Mouse (Mus musculus): ENCODE data around the gene Rap2c.

The Rap2c gene

DNA sequence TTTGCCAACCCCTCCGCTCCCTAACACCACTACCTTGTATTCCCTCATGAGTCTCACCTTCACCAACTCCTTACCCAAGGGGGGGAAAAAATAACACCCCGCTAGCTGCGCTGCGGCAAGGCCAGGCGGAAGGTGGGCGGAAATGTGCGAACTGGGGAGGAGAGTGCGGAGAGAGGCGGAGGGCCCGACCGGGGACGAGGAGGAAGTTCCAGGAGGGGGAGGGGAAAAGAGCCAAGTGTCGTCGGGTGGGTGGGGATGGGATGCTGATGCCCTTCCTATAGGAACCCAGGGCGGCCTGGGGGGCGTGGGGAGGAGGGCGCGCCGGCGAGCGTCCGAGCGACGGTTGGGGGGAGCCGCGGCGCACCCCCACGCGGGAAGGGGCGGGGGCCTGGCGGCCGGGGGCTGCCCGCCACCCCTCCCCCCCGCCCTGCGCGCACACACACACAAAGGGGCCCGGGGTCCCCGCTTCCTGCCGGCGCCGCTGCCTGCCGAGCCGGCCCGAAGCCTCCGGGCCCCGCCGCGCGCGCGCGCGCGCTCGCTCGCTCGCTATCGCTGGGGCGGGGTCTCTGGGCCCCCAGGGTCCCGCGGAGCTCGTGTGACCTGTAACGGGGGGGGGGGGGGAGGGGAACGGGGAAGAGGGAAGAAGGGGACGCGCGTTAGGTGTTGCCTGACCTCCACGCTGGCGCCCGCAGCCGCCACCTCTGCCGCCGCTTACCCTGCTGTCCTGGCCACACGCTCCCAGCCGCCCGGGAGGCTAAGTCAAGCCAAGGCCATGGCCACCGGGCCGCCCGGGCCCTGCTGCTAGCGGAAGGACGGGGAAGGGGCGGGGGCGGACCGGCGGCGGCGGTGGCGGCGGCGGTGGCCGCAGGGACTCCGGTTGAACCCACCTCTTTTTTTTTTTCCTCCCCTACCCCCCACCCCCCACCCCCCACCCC lies at the start of gene Rap2c:
TSS of gene Rap2c (minus strand) at position 168 of the 935 bp plus-strand sequence.
- no peak for DNase-seq (ENCODE audit: low read depth, low spot score)

DNA sequence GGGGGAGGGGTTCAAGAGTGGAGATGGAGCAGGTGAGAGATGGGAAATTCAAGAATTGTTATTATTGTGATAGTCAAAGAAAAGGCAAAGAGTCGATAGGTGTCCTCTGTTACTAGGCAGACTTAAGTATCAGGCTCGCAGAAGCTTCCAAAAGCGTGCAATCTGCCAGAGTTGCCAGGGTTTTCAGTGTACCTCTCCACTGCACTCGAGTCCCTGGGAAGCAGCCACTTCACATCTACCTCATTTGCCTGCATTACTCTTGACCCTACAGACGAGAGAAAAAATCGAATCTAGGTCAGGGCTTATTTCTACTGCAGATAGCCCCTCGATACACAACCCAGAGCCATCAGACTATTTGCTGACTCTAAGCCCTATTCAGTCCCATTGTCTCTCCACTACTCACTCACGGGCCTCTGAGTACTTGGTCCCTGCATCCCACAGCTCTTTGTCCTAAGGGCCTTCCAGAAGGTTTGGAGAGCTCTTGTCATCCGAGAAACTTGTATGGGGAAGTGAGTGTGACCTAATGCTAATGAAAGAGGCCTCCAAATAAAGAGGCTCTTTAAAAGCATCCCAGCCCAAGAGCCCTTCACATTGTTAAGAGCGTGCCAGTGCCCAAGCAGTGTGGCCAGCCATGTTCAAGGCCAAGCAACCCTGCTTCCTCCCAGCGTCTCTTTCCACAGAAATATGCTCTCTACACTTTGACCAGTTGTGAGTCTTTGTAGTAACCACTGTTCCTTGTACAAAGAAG lies 48.9 kb upstream of the Rap2c start:
- DNase-seq (ENCODE audit: low read depth, low spot score) = no peak

DNA sequence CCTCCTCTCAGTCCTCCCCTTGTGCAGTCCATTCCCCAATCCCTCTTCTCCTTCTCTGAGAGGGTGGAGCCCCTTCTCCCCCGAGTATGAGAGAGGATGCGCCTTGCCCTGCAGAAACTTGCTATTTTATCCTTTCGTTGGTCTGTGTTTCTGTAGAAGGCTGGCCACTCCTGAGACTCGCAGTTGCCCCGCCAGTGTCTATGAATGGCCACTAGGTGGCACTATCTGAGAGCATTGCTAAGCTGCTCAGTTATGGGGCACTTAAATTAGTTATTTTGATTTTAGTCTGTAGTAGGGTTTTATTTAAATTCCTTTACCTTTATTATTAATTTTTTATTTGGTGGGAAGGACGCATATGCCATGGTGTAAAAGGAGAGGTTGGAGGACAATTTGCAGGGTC lies 48.0 kb upstream of the Rap2c start:
- DNase-seq (ENCODE audit: low read depth, low spot score) = peak; percentile 6

DNA sequence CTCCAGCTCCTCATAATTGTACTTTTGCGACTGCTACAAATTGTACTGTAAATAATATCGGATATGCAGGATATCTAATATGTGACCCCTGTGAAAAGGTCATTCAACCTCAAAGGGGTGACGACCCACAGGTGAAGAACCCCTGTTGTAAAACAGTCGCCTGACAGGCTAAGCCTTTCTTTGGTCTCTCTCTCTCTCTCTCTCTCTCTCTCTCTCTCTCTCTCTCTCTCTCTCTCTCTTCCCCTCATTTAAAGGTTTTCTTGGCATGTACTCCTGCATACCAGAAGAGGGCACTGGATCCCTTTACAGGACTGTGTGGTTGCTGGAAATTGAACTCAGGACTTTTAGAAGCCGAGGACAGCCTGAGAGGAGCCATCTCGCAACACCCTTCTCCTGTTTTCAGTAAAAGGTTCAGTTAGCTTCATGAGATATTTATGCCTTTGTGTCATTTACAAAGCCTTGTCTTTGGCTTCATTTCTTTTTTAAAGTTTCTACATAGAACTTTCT lies 47.4 kb upstream of the Rap2c start:
- no peak for DNase-seq (ENCODE audit: low read depth, low spot score)

DNA sequence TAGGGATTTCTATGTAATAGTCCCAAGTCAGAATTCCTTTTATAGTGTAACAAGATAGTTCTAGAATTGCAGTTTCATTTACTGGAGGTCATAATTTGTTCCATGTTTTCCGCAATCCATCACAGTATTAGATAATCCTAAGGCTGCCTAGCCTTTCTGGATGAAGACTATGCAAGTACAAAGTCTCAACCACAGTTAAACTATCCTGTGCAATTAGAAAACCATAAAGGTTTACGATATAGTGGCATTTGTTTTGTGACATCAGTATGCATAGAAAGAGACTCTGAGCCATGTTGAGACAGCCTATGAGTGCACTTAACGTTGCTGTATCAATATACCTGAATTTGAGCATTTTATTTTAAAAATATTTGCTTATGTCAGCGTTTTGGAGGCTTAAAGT lies 42.4 kb upstream of the Rap2c start:
- DNase-seq (ENCODE audit: low read depth, low spot score) = no peak

DNA sequence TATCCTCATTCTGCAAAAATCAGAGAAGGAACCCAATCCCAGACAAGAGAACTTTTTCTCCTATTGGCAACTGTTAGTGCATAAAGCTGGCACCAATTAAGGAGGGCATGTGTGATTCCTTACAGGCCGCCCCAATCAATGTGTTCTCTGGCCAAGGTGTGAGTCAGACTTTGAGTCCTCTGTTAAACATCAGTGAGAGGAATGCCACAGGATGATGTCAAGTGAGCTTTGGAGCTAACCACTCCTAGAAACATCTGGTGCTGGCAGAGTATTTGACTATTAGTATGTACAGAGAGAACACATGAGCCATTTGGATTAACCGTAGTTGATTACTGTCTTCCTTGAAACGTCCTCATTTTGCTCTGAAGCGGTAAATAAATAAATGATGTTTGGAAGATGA lies 40.9 kb upstream of the Rap2c start:
- no peak for DNase-seq (ENCODE audit: low read depth, low spot score)

DNA sequence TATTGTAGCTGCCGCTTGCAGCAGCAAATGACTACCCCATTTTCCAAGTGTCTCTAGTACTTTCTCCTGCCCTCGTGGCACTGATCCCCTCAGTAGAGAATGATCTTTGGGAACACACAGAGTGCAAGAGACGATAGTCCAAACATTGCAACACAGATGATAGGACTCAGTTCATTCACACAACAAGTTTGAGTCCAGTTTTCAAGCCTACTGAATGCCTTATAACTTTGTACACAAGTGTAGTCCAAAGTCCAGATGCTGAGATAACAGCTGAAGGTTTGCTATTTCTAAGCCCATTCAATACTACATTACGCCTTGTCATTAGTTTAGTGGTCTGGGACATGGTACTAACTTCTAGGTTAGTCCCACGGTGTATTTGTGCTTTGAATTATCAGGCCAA lies 40.5 kb upstream of the Rap2c start:
- no peak for DNase-seq (ENCODE audit: low read depth, low spot score)

DNA sequence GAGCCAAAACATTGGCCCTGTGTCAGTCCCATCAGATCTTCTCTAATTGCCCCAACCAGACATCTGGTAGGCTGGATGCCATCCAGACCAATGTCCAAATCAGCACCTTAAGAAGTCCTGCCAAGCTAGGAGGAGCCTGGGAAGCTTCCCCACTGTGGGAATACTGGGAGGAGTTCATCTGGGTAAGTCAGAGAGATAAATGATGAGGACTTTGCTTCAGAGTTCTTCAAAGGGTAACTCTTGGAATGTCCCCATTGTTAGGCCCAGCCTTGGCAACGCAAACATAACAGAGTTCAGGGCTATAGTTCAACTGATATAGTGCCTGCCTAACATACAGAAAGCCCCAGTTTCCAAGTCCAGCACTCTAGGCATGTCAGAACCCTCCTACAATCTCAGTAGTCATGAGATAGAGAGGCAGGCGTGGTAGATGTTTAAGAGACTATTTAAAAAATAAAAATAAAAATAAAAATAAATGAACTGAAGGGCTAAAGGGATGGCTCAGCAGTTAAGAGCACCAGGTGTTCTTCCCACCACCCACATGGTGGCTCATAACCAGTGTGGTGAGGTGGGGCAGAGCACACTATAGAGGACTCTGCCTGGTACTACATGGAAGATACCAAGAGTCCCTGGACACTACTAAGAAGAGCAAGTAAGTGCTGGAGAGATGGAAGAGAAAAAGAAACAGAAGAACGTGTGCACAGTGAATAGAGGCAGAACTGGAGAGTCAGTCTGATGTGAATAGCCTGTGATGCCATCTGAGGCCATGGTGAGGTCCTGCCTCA lies 34.1 kb upstream of the Rap2c start:
- no peak for DNase-seq (ENCODE audit: low read depth, low spot score)

DNA sequence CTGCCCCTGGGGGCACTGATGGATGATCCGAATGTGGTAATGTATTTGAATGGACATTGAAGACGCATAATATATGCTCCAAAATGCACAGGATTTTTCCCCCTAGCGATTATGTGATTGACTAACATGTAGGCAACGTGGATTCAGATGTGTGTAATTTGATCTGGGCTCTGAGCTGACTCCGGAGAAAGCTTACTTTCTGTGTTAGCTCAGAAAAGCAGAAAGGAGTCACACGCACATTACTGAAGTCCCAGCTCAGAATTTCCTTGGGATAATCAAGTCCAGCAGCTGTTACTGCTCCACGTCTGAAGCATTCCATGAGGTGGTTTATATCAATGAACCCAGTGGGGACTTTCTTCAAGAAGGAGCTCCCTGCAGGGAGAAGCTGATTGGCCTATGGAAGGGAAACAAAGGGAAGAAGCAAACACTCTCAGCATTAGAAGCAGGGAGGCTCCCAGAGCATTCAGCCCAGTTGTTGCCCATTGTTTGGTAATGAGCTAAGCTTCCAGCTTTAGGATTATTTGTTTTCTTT lies 17.9 kb upstream of the Rap2c start:
- no peak for DNase-seq (ENCODE audit: low read depth, low spot score)

DNA sequence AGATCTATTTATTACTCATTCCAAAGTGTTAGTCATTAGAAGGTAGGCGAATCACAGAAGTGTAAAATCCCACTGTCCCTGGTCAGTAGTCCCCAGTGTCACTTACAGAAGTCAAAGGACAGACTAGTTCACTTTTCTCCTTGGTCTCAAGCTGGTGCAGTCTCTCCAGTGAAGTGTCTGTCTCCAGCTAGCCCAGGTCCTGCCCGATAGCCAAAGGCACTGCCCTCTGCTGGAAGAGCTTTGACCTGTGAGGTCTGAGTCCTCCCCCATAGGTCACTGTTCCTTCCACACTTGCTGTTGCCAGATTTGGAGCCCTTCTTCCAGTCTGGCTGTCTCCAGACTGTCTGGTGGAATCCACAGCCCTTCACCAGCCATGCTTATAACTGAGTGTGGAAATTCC lies 2.1 kb upstream of the Rap2c start:
- no peak for DNase-seq (ENCODE audit: low read depth, low spot score)

DNA sequence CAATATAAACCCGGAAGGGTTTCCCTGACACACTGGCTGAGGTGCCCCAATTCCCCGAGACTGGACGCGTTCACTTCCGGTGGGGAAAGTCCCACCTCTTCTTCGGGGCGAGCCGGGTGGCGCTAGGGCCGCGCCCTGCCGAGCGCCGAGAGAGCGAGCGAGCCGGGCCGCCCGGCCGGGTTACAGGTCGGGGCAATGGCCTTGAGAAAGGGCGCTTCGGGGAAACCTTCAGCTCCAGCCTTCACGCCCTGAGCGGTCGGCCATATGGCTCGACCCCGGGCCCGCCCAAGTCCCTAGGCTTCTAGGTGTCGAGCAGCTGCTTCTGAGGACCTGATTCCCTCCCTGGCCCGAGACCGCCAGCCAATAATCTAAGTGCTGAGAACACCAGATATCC lies 965 bp upstream of the Rap2c start:
- DNase-seq (ENCODE audit: low read depth, low spot score) = peak; percentile 60

DNA sequence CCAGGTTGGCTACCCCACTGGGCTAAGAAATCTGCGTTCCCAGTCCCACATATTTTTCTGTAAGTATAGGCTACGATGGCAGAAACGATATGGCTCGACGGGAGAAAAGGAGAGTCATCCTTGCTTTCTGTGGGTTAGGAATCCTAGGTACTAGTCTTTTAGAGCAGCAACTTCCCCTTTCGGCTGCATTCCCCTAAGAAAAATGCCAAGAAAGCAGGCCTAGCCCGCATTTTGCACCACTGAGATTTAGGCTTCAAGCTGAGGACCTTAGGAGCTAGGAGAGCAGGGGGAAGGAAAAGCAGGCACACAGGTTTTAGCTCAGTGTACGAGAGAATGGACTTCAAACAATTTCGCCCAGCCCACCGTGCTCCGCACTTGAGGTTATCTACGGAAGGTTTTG lies 892 bp downstream of the Rap2c start:
- no peak for DNase-seq (ENCODE audit: low read depth, low spot score)

DNA sequence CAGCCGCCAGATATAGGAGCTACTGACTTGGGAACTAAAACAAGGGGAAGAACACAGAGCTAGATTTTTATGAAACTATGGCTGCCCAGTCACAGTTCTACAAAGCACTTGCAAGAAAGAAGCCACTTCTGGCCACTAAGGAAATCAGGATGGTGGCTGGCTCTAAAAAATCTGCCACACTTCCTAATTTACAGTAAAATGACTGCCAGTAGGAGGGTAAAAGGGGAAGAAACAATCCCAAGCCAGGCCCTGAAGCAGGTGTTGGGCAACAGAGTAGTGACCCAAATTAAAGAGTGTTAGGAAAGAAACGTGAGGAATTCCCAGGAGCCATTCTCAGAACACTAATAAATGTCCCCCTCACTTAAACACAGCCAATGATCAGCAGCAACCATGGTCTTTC lies 5.5 kb downstream of the Rap2c start:
- no peak for DNase-seq (ENCODE audit: low read depth, low spot score)

DNA sequence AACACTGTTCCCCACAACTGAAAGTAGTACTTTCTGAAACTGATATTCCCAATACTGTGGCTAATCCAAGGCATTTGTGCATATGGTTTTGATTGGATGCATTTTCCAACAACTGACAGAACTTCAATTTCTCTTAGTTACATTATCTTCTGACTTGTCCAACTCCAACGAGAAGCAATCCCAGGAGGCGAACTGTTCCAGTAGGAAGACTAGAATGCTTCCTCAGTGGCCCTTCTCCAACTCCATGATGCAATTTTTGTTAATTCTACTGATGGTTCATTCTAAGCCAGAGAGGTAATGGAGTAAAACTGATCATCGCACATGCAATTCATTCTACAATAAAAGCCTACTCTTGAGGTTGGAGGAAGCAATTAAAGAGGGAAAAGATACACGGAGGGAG lies 7.5 kb downstream of the Rap2c start:
- DNase-seq (ENCODE audit: low read depth, low spot score) = no peak

DNA sequence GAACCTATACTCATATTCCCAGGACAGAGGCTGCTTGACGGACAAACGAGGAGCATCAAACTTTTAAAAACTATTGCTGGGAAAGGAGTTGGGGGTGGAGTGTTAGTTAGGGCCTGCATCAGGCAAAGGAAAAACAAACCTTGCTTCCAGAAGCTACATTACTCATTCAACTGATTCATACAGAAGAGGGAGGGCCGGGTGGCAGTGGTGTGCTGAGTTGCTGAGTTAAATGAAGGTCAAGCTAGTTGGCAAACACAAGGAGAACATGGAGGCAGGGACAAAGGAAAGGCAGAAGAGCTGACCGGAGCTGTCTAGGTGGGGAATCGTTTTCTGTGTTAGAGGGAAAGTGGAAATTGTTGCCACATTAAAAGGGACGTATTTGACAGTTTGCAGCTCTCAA lies 17.0 kb downstream of the Rap2c start:
- no peak for DNase-seq (ENCODE audit: low read depth, low spot score)

DNA sequence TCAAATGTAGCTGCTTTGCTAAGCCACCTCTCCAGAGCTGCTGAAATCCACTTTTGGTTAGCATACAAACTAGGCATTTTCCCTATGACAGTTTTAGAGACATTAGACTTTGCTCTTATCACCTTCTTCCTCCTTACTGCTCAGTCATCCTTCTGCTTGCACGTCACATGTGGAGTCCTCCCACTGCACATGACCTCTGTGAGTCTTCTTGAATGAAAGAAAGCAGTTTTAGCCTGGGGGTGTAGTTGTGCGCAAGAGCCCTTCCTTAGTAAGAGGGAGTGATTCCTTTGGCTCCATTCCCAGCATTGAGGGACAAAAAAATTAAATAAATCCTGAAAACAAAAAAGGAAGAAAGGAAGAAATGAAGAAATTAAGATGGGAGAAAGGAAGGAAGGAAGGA lies 22.5 kb downstream of the Rap2c start:
- no peak for DNase-seq (ENCODE audit: low read depth, low spot score)

DNA sequence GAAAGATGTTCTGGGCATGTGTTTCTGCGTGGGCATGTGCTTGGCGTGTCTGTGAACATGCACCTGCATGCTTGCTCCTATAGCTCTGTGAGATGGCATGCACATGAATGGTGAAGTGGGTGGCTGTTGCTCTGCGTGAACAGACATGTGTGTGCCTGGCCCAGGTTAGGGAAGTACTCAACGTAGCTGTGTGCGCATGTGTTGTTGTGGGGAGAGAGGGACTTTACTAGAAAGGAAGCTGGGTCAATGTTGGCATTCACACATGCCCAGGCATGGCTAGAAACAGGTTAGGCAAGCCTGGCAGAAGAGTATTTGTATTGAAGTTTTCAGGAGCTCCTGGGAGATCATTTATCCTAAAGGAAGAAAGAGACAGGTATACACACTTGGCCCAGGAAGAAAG lies 26.5 kb downstream of the Rap2c start:
- DNase-seq (ENCODE audit: low read depth, low spot score) = no peak

DNA sequence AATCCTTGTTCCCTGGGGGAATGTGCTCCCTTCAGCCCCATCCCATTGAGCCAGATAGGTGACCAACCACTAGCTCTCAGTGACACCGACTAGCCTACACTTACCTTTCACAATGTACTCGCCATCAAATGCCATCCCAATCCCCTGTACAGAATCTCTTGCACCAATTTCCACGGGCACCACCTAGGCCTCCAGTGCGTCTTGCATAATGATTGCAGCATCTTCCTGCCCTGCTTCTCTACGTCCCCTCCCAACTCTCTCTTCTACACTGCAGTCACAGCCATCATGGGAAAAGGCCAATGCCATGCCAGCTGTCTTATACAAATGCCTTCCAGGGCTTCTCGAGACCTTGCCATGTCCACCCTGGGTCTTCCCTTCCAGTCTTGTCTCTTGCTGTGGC lies 27.9 kb downstream of the Rap2c start:
- no peak for DNase-seq (ENCODE audit: low read depth, low spot score)

DNA sequence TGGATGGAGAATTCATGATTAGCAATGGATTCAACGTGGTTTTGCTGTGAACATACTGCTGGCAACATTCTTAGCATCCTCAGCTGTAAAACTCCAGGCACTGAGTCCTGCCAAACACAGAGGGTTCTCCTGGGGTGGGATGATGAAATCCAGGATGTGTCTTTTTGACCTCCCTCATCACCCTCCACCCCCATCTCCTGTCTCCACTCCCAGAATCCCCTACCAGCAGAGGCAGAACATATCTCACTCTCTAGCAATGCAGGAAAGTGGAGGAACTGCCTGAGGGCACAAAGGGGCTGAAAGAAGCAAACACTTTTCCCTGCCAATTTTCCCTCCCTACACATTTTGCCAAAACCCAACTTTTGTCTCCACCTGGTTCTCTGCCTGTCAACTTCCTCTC lies 29.2 kb downstream of the Rap2c start:
- no peak for DNase-seq (ENCODE audit: low read depth, low spot score)

DNA sequence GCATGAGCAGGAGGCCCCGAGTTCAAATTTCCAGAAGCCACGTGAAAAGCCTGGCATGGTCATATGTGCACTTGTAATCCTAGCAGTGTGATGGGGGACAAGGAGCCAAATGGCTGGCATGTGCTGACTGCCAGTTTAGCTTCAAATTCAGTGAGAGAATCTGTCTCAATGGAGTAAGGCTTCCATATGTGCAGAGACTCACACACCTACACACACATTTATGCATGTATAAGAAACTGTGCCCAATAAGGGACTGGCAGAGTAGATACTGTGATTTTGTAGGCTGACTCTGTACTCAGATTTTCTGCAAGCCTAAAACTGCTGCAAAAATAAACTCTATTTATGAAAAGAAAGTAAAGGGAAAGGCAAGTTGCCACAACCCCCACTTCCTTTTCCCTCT lies 39.4 kb downstream of the Rap2c start:
- no peak for DNase-seq (ENCODE audit: low read depth, low spot score)

DNA sequence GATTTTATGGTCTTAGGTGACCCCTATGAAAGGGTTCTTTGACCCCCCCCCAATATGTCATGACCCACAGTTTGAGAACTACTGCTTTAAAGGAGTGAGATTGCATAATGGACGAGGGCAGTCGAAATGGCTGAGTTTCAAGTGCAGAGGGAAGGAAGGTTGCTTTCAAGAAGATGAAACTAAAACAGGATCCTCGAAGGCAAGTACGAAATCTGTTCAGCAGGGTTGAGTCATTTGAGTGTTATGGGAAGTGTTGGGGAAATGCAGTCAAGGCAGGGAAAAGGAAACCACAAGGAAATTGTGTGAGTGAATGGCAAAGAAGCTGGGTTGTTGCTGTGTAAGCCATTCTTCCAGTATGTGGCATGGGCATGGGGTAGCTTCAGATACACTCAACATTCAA lies 45.7 kb downstream of the Rap2c start:
- DNase-seq (ENCODE audit: low read depth, low spot score) = no peak

DNA sequence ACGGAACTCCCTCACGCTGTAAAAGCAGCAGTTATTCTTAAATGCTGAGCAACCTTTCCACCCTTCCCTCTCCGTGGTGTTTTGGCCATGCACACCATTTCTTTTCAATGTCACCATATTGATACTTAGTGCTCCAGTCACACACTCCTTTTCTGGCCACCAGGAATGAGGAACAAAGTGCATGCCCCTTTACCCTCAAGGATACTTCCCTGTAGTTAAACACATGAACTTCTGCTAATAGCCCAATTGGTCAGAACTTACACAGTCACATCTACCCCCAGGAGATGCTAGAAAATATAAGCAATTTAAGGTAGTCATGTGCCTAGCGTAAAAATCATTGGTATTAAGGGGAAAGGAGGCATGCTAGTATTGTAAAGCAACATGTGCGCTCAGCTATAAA lies 47.9 kb downstream of the Rap2c start:
- no peak for DNase-seq (ENCODE audit: low read depth, low spot score)

All from retina, adult 2 months (tissue).